Mouse (Mus musculus) embryonic facial prominence, embryonic 13.5 days (tissue): ENCODE measurements at regions not wholly inside any gene's neighbourhood (a gene's known extent, or its start where the extent isn't known, plus 50 kb on each side); places are given as distances from the start of the nearest gene placed in this dataset.

Source experiments
- ATAC-seq: fragments of 200-750 bp; cut with Nextera tagmentation; 2 replicates; pipeline ENCODE4 v1.8.0; 2017; ENCODE audit warnings: low read depth; ENCODE audit not compliant: insufficient number of reproducible peaks, insufficient read depth, low FRiP score, low TSS enrichment
- H3K27ac ChIP-seq: fragments of 300-500 bp; sonication (generic); 2 replicates; pipeline ENCODE4 v1.5.1; 2015; ENCODE audit warnings: moderate library complexity, mild to moderate bottlenecking, inconsistent platforms
- H3K27me3 ChIP-seq: fragments of 300-500 bp; sonication (generic); 2 replicates; pipeline ENCODE4 v1.6.1; 2015; ENCODE audit warnings: mild to moderate bottlenecking, inconsistent platforms
- H3K36me3 ChIP-seq: fragments of 300-500 bp; sonication (generic); 2 replicates; pipeline ENCODE4 v1.6.1; 2015; ENCODE audit warnings: mild to moderate bottlenecking, inconsistent platforms
- H3K4me1 ChIP-seq: fragments of 300-500 bp; sonication (generic); 2 replicates; pipeline ENCODE4 v1.6.1; 2015; ENCODE audit warnings: inconsistent platforms
- H3K4me2 ChIP-seq: fragments of 300-500 bp; sonication (generic); 2 replicates; pipeline ENCODE4 v1.6.1; 2015; ENCODE audit warnings: moderate library complexity, mild to moderate bottlenecking, inconsistent platforms
- H3K4me3 ChIP-seq: fragments of 300-500 bp; sonication (generic); 2 replicates; pipeline ENCODE4 v1.5.1; 2015; ENCODE audit warnings: mild to moderate bottlenecking, inconsistent platforms
- H3K9ac ChIP-seq: fragments of 300-500 bp; sonication (generic); 2 replicates; pipeline ENCODE4 v1.6.1; 2015; ENCODE audit warnings: mild to moderate bottlenecking, inconsistent platforms
- H3K9me3 ChIP-seq: fragments of 300-500 bp; sonication (generic); 2 replicates; pipeline ENCODE4 v1.6.1; 2016; ENCODE audit warnings: inconsistent platforms
- WGBS: fragments of 180-500 bp; shearing (Covaris S2); methylation state at CpG from one replicate; pipeline ENCODE4 v1.1.7; 2015; ENCODE audit warnings: mixed read lengths; 5-methylcytosine and 5-hydroxymethylcytosine counted together

DNA sequence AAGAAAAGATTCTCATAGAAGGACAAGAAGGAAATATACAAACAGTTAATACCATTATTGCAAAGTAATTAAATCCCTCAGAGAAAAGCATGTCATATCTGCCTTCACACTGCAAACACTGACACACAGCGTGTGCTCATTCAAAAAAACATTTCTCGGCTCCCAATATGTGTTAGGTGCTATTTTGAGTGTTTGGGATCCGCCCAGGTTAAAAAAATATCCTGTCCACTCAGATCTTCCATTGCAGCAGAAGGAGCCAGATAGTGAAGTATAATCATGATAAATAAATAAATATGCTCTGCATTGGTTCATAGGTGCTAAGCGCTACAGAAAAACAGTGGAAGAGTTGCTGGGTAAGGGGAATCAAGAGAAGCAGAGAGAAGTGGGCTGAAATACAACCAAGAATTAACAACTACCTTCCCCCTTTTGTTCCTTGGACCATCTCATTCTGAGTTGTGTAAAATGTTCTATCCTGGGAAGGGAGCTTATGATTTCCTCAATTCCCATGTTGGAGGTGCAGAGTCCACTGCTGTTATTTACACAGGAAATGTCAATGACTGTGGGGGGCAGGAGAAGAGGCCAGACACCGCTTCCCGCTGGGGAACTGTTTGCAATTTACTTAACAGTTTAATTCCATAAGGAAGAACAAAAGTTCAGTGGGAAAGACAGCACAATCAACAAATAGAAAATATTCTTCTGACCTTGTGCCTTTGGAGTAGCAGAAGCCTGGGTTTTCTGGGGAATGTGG is 139.9 kb downstream of the Tle1 start:
- no peaks in the 10 kb centered on the region for H3K36me3 ChIP-seq
- H3K27ac ChIP-seq: no peak overlapping the region
- H3K4me2 ChIP-seq: no peak overlapping the region
- 71% methylated on average over 6 of the region's 6 CpGs for WGBS
- H3K27me3 ChIP-seq: no peaks in the 10 kb centered on the region
- no peak overlapping the region for H3K4me3 ChIP-seq
- H3K9me3 ChIP-seq: no peaks in the 10 kb centered on the region
- H3K9ac ChIP-seq: no peak overlapping the region
- peaks cover 2% of the 10 kb centered on the region; the same call in 1 of the 2 replicates for H3K4me1 ChIP-seq
- no peak for ATAC-seq

- Histone ChIP-seq H3K4me2 (no peak overlapping the region), H3K36me3 (no peaks in the 10 kb centered on the region), H3K4me3 (no peak overlapping the region), H3K4me1 (no peaks in the 10 kb centered on the region), H3K27ac (no peak overlapping the region), H3K9me3 (0 out of 2 replicates have a peak, but pooled peaks cover 4% of the 10 kb centered on the region), H3K27me3 (peaks cover 5% of the 10 kb centered on the region; the same call in 1 of the 2 replicates), H3K9ac (no peak overlapping the region)
- WGBS: 29% methylated on average over 6 of the region's 6 CpGs
- no peak for ATAC-seq
These were observed 150.9 kb downstream of the Tle1 start for GRCm38 (mm10) chr4:72049638-72050454.

DNA sequence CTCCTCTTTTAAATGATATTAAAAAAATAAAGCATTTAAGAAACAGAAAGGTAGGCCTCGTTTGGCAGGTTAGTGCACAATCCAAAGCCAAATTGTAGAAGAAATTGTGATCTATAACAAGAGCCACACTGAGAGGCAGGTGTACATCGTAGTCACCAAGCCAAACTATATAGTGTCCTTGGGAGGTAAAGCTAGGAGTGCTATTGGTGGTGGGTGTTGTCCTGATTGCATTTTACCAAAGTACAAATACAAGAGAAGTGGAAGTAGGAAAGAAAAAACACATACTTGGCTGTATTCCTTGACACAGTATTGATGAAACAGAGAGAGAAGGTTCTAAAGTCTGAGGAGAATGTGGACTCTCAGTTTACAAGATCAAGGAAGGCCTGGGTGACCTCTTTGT is 178.6 kb downstream of the Tle1 start:
- WGBS: 82% methylated on average over 2 of the region's 2 CpGs
- ATAC-seq: no peak
- no peak overlapping the region for H3K4me3 ChIP-seq
- H3K27me3 ChIP-seq: no peaks in the 10 kb centered on the region
- H3K4me1 ChIP-seq: no peaks in the 10 kb centered on the region
- H3K9ac ChIP-seq: no peak overlapping the region
- no peak overlapping the region for H3K4me2 ChIP-seq
- no peaks in the 10 kb centered on the region for H3K36me3 ChIP-seq
- H3K27ac ChIP-seq: no peak overlapping the region
- H3K9me3 ChIP-seq: no peaks in the 10 kb centered on the region

GRCm38 (mm10) chr4:72014221-72014850 is 186.4 kb downstream of the Tle1 start:
- Histone ChIP-seq H3K27me3 (no peaks in the 10 kb centered on the region), H3K4me2 (no peak overlapping the region), H3K9me3 (no peaks in the 10 kb centered on the region), H3K4me1 (no peaks in the 10 kb centered on the region), H3K4me3 (no peak overlapping the region), H3K9ac (no peak overlapping the region), H3K27ac (no peak overlapping the region), H3K36me3 (no peaks in the 10 kb centered on the region)
- 81% methylated on average over 2 of the region's 2 CpGs for WGBS
- ATAC-seq: no peak

GRCm38 (mm10) chr4:72013583-72013982 is 187.1 kb downstream of the Tle1 start:
- Histone ChIP-seq H3K4me3 (no peak overlapping the region), H3K4me2 (no peak overlapping the region), H3K36me3 (no peaks in the 10 kb centered on the region), H3K4me1 (no peaks in the 10 kb centered on the region), H3K9ac (no peak overlapping the region), H3K9me3 (peaks cover 6% of the 10 kb centered on the region), H3K27me3 (no peaks in the 10 kb centered on the region), H3K27ac (no peak overlapping the region)
- no peak for ATAC-seq
- WGBS: 76% methylated on average over 3 of the region's 3 CpGs

DNA sequence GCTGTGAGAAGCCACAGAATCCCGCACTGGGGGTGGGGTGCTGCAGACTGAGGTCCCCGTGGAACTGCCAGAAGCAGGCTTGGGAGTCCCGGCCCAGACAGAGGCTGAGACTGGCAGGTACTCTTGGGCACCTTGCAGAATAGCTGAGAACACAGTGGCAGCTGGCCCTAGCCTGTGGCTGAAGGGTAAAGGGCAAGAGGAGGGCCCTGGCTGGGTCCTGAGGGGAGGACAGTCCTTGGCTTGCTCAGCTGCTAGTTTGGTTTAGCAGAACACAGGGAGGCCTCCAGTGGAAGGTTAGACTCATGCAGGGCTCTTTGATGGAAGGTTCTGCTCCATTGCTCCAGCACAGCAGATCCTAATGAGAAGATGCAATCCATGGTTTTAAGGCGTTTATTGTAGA is 190.4 kb downstream of the Tle1 start:
- no peak for ATAC-seq
- H3K4me2 ChIP-seq: no peak overlapping the region
- no peaks in the 10 kb centered on the region for H3K36me3 ChIP-seq
- peaks cover 11% of the 10 kb centered on the region for H3K9me3 ChIP-seq
- no peak overlapping the region for H3K9ac ChIP-seq
- WGBS: 94% methylated on average over 4 of the region's 4 CpGs
- no peak overlapping the region for H3K4me3 ChIP-seq
- H3K27ac ChIP-seq: no peak overlapping the region
- no peaks in the 10 kb centered on the region for H3K27me3 ChIP-seq
- H3K4me1 ChIP-seq: no peaks in the 10 kb centered on the region

DNA sequence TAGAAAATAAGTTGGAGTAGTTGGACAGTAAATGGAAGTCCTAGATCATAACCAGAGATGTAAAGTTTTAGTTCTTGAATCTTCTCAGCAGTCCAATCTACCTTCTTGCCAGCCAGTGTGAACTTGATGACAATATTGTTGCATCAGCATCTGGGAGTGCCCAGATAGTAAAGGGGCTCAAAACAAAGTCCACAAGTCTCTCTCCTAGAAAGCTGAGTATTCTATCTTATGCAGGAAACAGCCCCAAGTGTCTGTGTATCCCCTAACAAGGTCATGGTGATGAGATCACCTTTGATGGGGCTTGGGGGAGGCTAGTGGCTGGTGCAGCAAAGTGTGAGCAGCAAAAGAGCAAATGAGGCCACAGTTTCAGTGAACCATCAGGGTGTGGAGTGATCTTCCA is 194.8 kb downstream of the Tle1 start:
- no peak for ATAC-seq
- Histone ChIP-seq H3K4me3 (no peak overlapping the region), H3K9ac (no peak overlapping the region), H3K27me3 (no peaks in the 10 kb centered on the region), H3K27ac (no peak overlapping the region), H3K9me3 (peaks cover 11% of the 10 kb centered on the region), H3K36me3 (no peaks in the 10 kb centered on the region), H3K4me2 (no peak overlapping the region), H3K4me1 (no peaks in the 10 kb centered on the region)

GRCm38 (mm10) chr4:72001221-72001875 is 199.4 kb downstream of the Tle1 start:
- 0 out of 2 replicates have a peak, but pooled peaks have one; percentile 57 for ATAC-seq
- no peaks in the 10 kb centered on the region for H3K9me3 ChIP-seq
- no peak overlapping the region for H3K27ac ChIP-seq
- no peaks in the 10 kb centered on the region for H3K4me1 ChIP-seq
- H3K9ac ChIP-seq: no peak overlapping the region
- no peak overlapping the region for H3K4me2 ChIP-seq
- no peaks in the 10 kb centered on the region for H3K36me3 ChIP-seq
- H3K4me3 ChIP-seq: no peak overlapping the region
- no peaks in the 10 kb centered on the region for H3K27me3 ChIP-seq
- 38% methylated on average over 2 of the region's 2 CpGs for WGBS

DNA sequence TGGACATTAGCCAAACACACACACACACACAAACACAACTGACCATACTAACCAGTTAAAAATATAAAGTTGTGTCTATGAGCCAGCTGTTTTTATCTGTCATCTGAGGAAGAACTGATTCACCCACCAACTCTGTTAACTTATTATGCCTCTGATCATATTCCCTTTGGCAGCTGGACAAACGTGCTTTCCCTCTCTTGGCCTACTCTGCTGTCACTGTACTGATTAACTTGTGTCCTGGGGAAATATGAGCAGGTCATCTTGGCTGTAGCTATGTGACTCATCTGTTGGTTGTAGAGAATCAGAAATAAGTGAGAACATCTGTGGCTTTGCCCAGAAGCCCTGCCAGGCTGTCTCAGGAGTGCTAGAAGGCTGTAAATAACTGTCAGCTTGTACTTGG is 210.9 kb upstream of the Gm11232 start:
- Histone ChIP-seq H3K36me3 (no peaks in the 10 kb centered on the region), H3K27ac (no peak overlapping the region), H3K9me3 (no peaks in the 10 kb centered on the region), H3K9ac (no peak overlapping the region), H3K4me1 (peaks cover 7% of the 10 kb centered on the region), H3K27me3 (no peaks in the 10 kb centered on the region), H3K4me3 (no peak overlapping the region), H3K4me2 (no peak overlapping the region)
- whole genome bisulfite sequencing: 23% methylated on average over 1 of the region's 1 CpGs
- ATAC-seq: no peak

DNA sequence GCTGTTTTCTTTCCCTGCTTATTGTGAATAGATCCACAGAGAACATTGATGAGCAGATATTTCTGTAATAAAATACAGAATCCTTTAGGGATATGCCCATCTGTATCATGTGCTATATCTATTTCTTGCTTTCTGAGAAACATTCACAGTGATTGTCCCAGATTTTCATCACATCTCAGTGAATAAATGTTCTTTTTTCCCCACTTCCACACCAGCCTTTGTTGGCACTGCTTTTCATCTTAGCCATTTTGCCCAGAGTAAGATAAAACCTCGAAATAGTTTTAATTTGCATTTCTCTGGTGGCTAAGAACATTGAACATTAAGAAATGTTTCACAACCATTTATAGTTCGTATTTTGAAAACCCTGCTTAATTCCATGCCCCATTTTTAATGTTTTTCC is 195.7 kb upstream of the Gm11232 start:
- no peak overlapping the region for H3K4me2 ChIP-seq
- ATAC-seq: no peak
- 75% methylated on average over 2 of the region's 2 CpGs for WGBS

GRCm38 (mm10) chr4:71933240-71933986 is 175.6 kb upstream of the Gm11232 start:
- H3K27me3 ChIP-seq: no peaks in the 10 kb centered on the region
- no peaks in the 10 kb centered on the region for H3K4me1 ChIP-seq
- no peak for ATAC-seq
- no peak overlapping the region for H3K9ac ChIP-seq
- no peak overlapping the region for H3K27ac ChIP-seq
- H3K4me3 ChIP-seq: no peak overlapping the region
- no peak overlapping the region for H3K4me2 ChIP-seq
- WGBS: 47% methylated on average over 2 of the region's 2 CpGs
- H3K9me3 ChIP-seq: no peaks in the 10 kb centered on the region
- H3K36me3 ChIP-seq: no peaks in the 10 kb centered on the region

More for the DNA sequence above, 195.7 kb upstream of the Gm11232 start:
- no peak overlapping the region for H3K27ac ChIP-seq
- H3K9me3 ChIP-seq: no peaks in the 10 kb centered on the region
- H3K27me3 ChIP-seq: no peaks in the 10 kb centered on the region
- H3K36me3 ChIP-seq: no peaks in the 10 kb centered on the region
- no peaks in the 10 kb centered on the region for H3K4me1 ChIP-seq
- H3K4me3 ChIP-seq: no peak overlapping the region
- H3K9ac ChIP-seq: no peak overlapping the region
